Mouse (Mus musculus) E14TG2a.4 (cell line): ENCODE measurements around the gene B3galt5.

Experiments used
- CTCF ChIP-seq: conservative IDR thresholded peaks from 2 replicates; pipeline ENCODE4 v1.5.1; 2014; ENCODE audit warnings: low read length
- NANOG ChIP-seq: IDR thresholded peaks from 2 replicates; pipeline ENCODE4 v1.6.1; 2014; ENCODE audit warnings: borderline replicate concordance, low read length, mixed read lengths
- POU5F1 ChIP-seq: IDR thresholded peaks from 2 replicates; pipeline ENCODE4 v1.6.1; 2014; ENCODE audit warnings: low read length, borderline replicate concordance

DNA sequence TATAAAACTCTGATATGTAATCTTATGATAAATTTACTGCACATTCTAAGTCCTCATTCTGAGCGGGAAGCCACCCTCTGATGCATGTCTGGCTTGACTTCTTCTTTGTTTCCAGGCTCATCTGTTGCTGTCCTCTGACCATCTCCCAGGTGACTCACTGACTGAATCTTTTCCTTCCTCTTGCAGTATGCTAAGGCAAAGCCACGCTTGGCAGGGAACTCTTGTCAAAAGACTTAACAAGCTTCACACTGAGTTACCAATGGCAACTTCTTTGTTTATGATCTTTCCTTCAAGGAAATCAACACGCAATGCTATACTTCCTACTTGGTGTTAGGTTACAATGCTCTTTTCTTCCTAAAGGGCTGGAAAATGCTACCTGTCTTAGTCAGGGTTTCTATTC is 63.0 kb downstream of the B3galt5 start:
- TF ChIP-seq CTCF (no peak), NANOG (no peak), POU5F1 (no peak)
